Comparison of ENCODE assay signal across 8 mouse cellular contexts in the genomic region with DNA sequence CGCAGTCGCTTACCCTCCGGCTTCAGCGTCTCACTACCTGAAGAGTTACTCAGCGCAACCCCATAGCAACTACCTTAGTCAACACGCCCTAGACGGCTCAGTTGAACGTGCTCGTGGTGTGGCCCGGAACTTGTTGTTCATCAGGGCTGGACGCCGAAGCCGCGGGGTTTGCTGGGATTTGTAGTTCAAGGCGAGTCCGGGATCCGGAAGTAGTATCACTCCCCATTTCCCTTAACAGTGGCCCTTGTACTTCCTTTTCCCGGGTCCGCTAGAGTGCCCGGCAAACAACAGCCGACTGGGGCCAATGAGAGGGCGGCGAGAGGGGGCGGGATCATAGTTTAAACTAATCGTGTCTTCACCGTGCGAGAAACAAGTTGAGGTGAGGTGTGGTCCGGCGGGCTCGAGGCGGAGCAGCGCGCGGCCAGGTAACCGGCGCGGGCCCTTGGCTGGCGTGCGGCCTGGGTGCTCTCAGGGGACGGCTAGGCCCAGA. TPM values are rescaled to one million over a fixed set of nuclear protein-coding genes. Genes with fewer than 3 reads are reported as not detected.
DNase-seq lines count a peak whose midpoint lies in the region; ATAC-seq and TF ChIP-seq lines count a peak whose summit lies in the region.

A gene (minus strand): TSS at position 145 of the 490 bp plus-strand sequence.
A gene (plus strand): TSS at position 361 of the 490 bp plus-strand sequence.

- peak within 1 kb of the TSS; percentile 73 for H3K4me2 ChIP-seq in embryonic facial prominence, embryonic 13.5 days
- peak within 1 kb of the TSS; percentile 69 for H3K4me2 ChIP-seq in limb, embryonic 12.5 days
- H3K4me2 ChIP-seq in midbrain, embryonic 15.5 days: peak within 1 kb of the TSS; percentile 74

- H3K9me3 ChIP-seq in embryonic facial prominence, embryonic 13.5 days: no peaks in the 10 kb centered on the region
- no peaks in the 10 kb centered on the region for H3K9me3 ChIP-seq in limb, embryonic 12.5 days
- no peaks in the 10 kb centered on the region for H3K9me3 ChIP-seq in midbrain, embryonic 15.5 days

- H3K27ac ChIP-seq in embryonic facial prominence, embryonic 13.5 days: peak within 1 kb of the TSS; percentile 85
- peak within 1 kb of the TSS; percentile 53 for H3K27ac ChIP-seq in kidney, adult 2 months (ENCODE audit: insufficient read depth, low read depth, low read length)
- peak within 1 kb of the TSS; percentile 88 for H3K27ac ChIP-seq in limb, embryonic 12.5 days
- H3K27ac ChIP-seq in midbrain, embryonic 15.5 days: peak within 1 kb of the TSS; percentile 73
- peak within 1 kb of the TSS; percentile 72 for H3K27ac ChIP-seq in spleen, adult 2 months (ENCODE audit: insufficient read depth, low read length)

- peak; percentile 44 for TF ChIP-seq POLR2A in kidney, adult 2 months (IDR thresholded peaks at IDR 0.05; ENCODE audit: low read depth, low read length)
- no peak; the same call in 1 of the 2 replicates for TF ChIP-seq POLR2A in spleen, adult 2 months (IDR thresholded peaks at IDR 0.05; ENCODE audit: low read depth, low read length)

- peak; percentile 97 for ATAC-seq in embryonic facial prominence, embryonic 13.5 days (ENCODE audit: insufficient number of reproducible peaks, insufficient read depth, low FRiP score, low TSS enrichment, low read depth)
- peak; percentile 99 for ATAC-seq in limb, embryonic 12.5 days (ENCODE audit: insufficient number of reproducible peaks, insufficient read depth, low FRiP score, low TSS enrichment, low read depth)
- peak; percentile 99 for ATAC-seq in midbrain, embryonic 15.5 days (replicated peaks)

- peak; percentile 93 for DNase-seq in 3134 (ENCODE audit: extremely low read depth, insufficient read length, low spot score)
- DNase-seq in adrenal gland, postnatal 36 days: peak; percentile 97 to 98
- peak; percentile 99 for DNase-seq in heart, adult 18-20 months
- DNase-seq in kidney, adult 2 months: peak; percentile 99
- DNase-seq in spleen, adult 2 months (ENCODE audit: low read depth in 1 of 2, low spot score in 2 of 2): peak; percentile 96 to 97

- H3K4me1 ChIP-seq in embryonic facial prominence, embryonic 13.5 days: peaks cover 21% of the 10 kb centered on the region
- no peaks in the 10 kb centered on the region; the same call in 1 of the 2 replicates for H3K4me1 ChIP-seq in kidney, adult 2 months (ENCODE audit: control insufficient read depth, insufficient read depth, low read length)
- peaks cover 14% of the 10 kb centered on the region; the same call in 1 of the 2 replicates for H3K4me1 ChIP-seq in limb, embryonic 12.5 days (replicated peaks)
- peaks cover 36% of the 10 kb centered on the region for H3K4me1 ChIP-seq in midbrain, embryonic 15.5 days
- H3K4me1 ChIP-seq in spleen, adult 2 months (ENCODE audit: control insufficient read depth, insufficient read depth, insufficient read length): peaks cover 2% of the 10 kb centered on the region

- no peaks in the 10 kb centered on the region for H3K27me3 ChIP-seq in embryonic facial prominence, embryonic 13.5 days
- no peaks in the 10 kb centered on the region for H3K27me3 ChIP-seq in kidney, adult 2 months (replicated peaks; ENCODE audit: control insufficient read depth, insufficient read depth, low read length)
- no peaks in the 10 kb centered on the region for H3K27me3 ChIP-seq in limb, embryonic 12.5 days
- no peaks in the 10 kb centered on the region for H3K27me3 ChIP-seq in midbrain, embryonic 15.5 days (replicated peaks)
- H3K27me3 ChIP-seq in spleen, adult 2 months (ENCODE audit: control insufficient read depth, insufficient read depth, low read length): no peaks in the 10 kb centered on the region

- no peak for TF ChIP-seq CTCF in kidney, adult 2 months (conservative IDR thresholded peaks at IDR 0.05; ENCODE audit: insufficient read depth, insufficient read length, low read depth, low read length)
- TF ChIP-seq CTCF in spleen, adult 2 months (IDR thresholded peaks at IDR 0.05; ENCODE audit: extremely low read depth, insufficient read depth, insufficient read length, insufficient replicate concordance): no peak

- under 1% methylated on average over 40 of the region's 40 CpGs for WGBS in embryonic facial prominence, embryonic 13.5 days
- WGBS in kidney, adult 2 months: under 1% methylated on average over 40 of the region's 40 CpGs
- WGBS in limb, embryonic 12.5 days: under 1% methylated on average over 40 of the region's 40 CpGs
- WGBS in midbrain, embryonic 15.5 days: under 1% methylated on average over 40 of the region's 40 CpGs
- WGBS in spleen, adult 2 months: under 1% methylated on average over 40 of the region's 40 CpGs

- peak within 1 kb of the TSS; percentile 92 for H3K9ac ChIP-seq in embryonic facial prominence, embryonic 13.5 days
- H3K9ac ChIP-seq in limb, embryonic 12.5 days (replicated peaks): peak within 1 kb of the TSS; percentile 78
- peak within 1 kb of the TSS; percentile 71 for H3K9ac ChIP-seq in midbrain, embryonic 15.5 days

- peak within 1 kb of the TSS; percentile 87 for H3K4me3 ChIP-seq in embryonic facial prominence, embryonic 13.5 days
- H3K4me3 ChIP-seq in kidney, adult 2 months (ENCODE audit: insufficient read depth, low read depth, low read length): peak within 1 kb of the TSS; percentile 86
- H3K4me3 ChIP-seq in limb, embryonic 12.5 days (replicated peaks): peak within 1 kb of the TSS; percentile 79
- H3K4me3 ChIP-seq in midbrain, embryonic 15.5 days: peak within 1 kb of the TSS; percentile 89
- H3K4me3 ChIP-seq in spleen, adult 2 months (ENCODE audit: extremely low read depth, insufficient read depth, insufficient read length): peak within 1 kb of the TSS; percentile 84

- H3K36me3 ChIP-seq in embryonic facial prominence, embryonic 13.5 days: peaks cover 6% of the 10 kb centered on the region
- H3K36me3 ChIP-seq in kidney, adult 2 months (ENCODE audit: control insufficient read depth, insufficient read depth, low read length): no peaks in the 10 kb centered on the region
- H3K36me3 ChIP-seq in limb, embryonic 12.5 days: peaks cover 6% of the 10 kb centered on the region; the same call in 1 of the 2 replicates
- H3K36me3 ChIP-seq in midbrain, embryonic 15.5 days (replicated peaks): no peaks in the 10 kb centered on the region
- H3K36me3 ChIP-seq in spleen, adult 2 months (ENCODE audit: control insufficient read depth, insufficient read depth, low read length): no peaks in the 10 kb centered on the region

RNA-seq across cellular contexts. Expression of the first gene that starts in this region (rescaled TPM):
- 10 to 100 TPM; 13.8 to 14.9 TPM for total RNA-seq in adrenal gland, postnatal 36 days (2021)
- 7.3 and 8.3 TPM in 2 replicates for polyA plus RNA-seq in embryonic facial prominence, embryonic 13.5 days (2015; fragmentation: Nextera tagmentation; extraction: Ambion mirVana)
- total RNA-seq in heart, adult 18-20 months (2021): 1 to 10 TPM; 4.1 to 5.7 TPM
- polyA plus RNA-seq in kidney, adult 2 months (2012; rRNA removed): 19.6 and 21.6 TPM in 2 replicates
- 8.7 and 8.8 TPM in 2 replicates for polyA plus RNA-seq in limb, embryonic 12.5 days (2016; fragmentation: Nextera tagmentation; extraction: Ambion mirVana)
- 9.1 and 11.4 TPM in 2 replicates for polyA plus RNA-seq in midbrain, embryonic 15.5 days (2015; fragmentation: Nextera tagmentation; extraction: Ambion mirVana)
- polyA plus RNA-seq in spleen, adult 2 months (2012; rRNA removed): 2.5 and 2.8 TPM in 2 replicates

RNA-seq across cellular contexts. Expression of the second gene that starts in this region (rescaled TPM):
- total RNA-seq in adrenal gland, postnatal 36 days (2021): 100 to 1,000 TPM; 153 to 161 TPM
- polyA plus RNA-seq in embryonic facial prominence, embryonic 13.5 days (2015; fragmentation: Nextera tagmentation; extraction: Ambion mirVana): 90.9 and 92.0 TPM in 2 replicates
- 10 to 100 TPM; 89.0 to 95.0 TPM for total RNA-seq in heart, adult 18-20 months (2021)
- polyA plus RNA-seq in kidney, adult 2 months (2012; rRNA removed): 71.8 and 77.5 TPM in 2 replicates
- polyA plus RNA-seq in limb, embryonic 12.5 days (2016; fragmentation: Nextera tagmentation; extraction: Ambion mirVana): 134 and 138 TPM in 2 replicates
- polyA plus RNA-seq in midbrain, embryonic 15.5 days (2015; fragmentation: Nextera tagmentation; extraction: Ambion mirVana): 50.9 and 53.1 TPM in 2 replicates
- polyA plus RNA-seq in spleen, adult 2 months (2012; rRNA removed): 89.8 and 96.9 TPM in 2 replicates

Comparison
In these comparisons a context has a peak if more than half of its experiments do, and no peak if none do; other contexts are left out.
1. Peak in every context shown above with its lines: DNase-seq, ATAC-seq, H3K4me3 ChIP-seq and H3K27ac ChIP-seq.